ENCODE assay signal across 17 mouse cellular contexts in the genomic region with DNA sequence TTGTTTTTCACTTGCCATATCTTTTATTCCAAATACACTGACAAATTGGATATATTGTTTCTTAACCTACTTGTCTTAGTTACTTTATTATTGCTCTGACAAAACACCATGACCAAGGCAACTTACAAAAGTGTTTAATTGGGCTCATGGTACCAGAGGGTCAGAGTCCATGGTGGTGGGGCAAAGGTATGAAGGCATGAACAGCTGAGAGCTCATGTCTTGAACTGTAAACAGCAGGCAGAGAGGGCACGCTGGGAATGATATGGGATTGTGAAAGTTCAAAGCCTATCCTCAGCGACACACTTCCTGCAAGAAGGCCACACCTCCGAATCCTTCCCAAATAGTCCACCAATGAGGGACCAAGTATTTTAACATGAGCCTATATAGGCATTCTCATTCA. TPM values are rescaled to one million over a fixed set of nuclear protein-coding genes. Genes with fewer than 3 reads are reported as not detected.
"Had no signal": no experiment of that assay in that cellular context is flagged by ENCODE, and none has a peak within 500 bp of the region (broad histone marks: within the 10 kb centered on the region; RNA-seq: fewer than 3 reads in every experiment).

No protein-coding gene starts in this region.

- H3K4me1 ChIP-seq: neural tube, embryonic 13.5 days; neural tube, embryonic 15.5 days; stomach, embryonic 15.5 days had no signal

- DNase-seq: retina, postnatal 1 day; right cerebral cortex, adult 18-20 months; right cerebral cortex, postnatal 14 days; right cerebral cortex, postnatal 25 days; right cerebral cortex, postnatal 4 days; spleen, adult 18-20 months; thymus, adult 18-20 months; thymus, adult 2 months; thymus, postnatal 14 days; thymus, postnatal 25 days; thymus, postnatal 36 days; thymus, postnatal 4 days had no signal

- H3K27me3 ChIP-seq: neural tube, embryonic 13.5 days; neural tube, embryonic 15.5 days; stomach, embryonic 15.5 days had no signal

- H3K4me3 ChIP-seq: neural tube, embryonic 13.5 days; neural tube, embryonic 15.5 days; stomach, embryonic 15.5 days had no signal

- H3K27ac ChIP-seq: neural tube, embryonic 13.5 days; neural tube, embryonic 15.5 days; stomach, embryonic 15.5 days; stomach, postnatal 0 days had no signal

- H3K9me3 ChIP-seq: neural tube, embryonic 13.5 days; neural tube, embryonic 15.5 days; stomach, embryonic 15.5 days had no signal

- H3K36me3 ChIP-seq: neural tube, embryonic 13.5 days; neural tube, embryonic 15.5 days; stomach, embryonic 15.5 days had no signal

- H3K4me2 ChIP-seq: neural tube, embryonic 13.5 days; neural tube, embryonic 15.5 days; stomach, embryonic 15.5 days had no signal

- H3K9ac ChIP-seq: neural tube, embryonic 13.5 days; neural tube, embryonic 15.5 days; stomach, embryonic 15.5 days had no signal

RNA-seq across cellular contexts. Expression of a gene that starts 40.6 kb away (rescaled TPM):
- total RNA-seq: neutrophil, adult 5-6 weeks had no signal
